Mouse (Mus musculus): ENCODE measurements around the gene Gzmf. TPM values are rescaled to one million over a fixed set of nuclear protein-coding genes. Genes with fewer than 3 reads are reported as not detected.
"Not testable (repeated sequence)": the region's sequence is repeated elsewhere in the genome, so short reads cannot be mapped to it uniquely, and the experiment has no call there.

Gzmf gene
- not detected in 2 replicates for polyA plus RNA-seq (2016; fragmentation: Nextera tagmentation; extraction: Ambion mirVana)

- no peak for ATAC-seq (ENCODE audit: insufficient number of reproducible peaks, insufficient read depth, low FRiP score, low TSS enrichment, low read depth)
- Histone ChIP-seq H3K4me3 (replicated peaks) (no peak within 1 kb of the TSS), H3K27ac (no peak within 1 kb of the TSS), H3K9me3 (no peaks in the 10 kb centered on the region), H3K27me3 (no peaks in the 10 kb centered on the region), H3K4me1 (replicated peaks) (no peaks in the 10 kb centered on the region), H3K9ac (replicated peaks) (no peak within 1 kb of the TSS), H3K36me3 (no peaks in the 10 kb centered on the region), H3K4me2 (no peak within 1 kb of the TSS)
- 90% methylated on average over 4 of the region's 4 CpGs for WGBS
Measured at GRCm38 (mm10) chr14:56211317-56211716, at the start of gene Gzmf. Gzmf (minus strand) TSS chr14:56211417.

GRCm38 (mm10) chr14:56240409-56240808 lies 29.2 kb upstream of the Gzmf start:
- no peak for ATAC-seq (ENCODE audit: insufficient number of reproducible peaks, insufficient read depth, low FRiP score, low TSS enrichment, low read depth)
- H3K9me3 ChIP-seq = no peaks in the 10 kb centered on the region
- no peak overlapping the region for H3K9ac ChIP-seq (replicated peaks)
- H3K27me3 ChIP-seq = no peaks in the 10 kb centered on the region
- no peak overlapping the region for H3K27ac ChIP-seq
- no peaks in the 10 kb centered on the region for H3K4me1 ChIP-seq (replicated peaks)
- no peaks in the 10 kb centered on the region for H3K36me3 ChIP-seq
- no peak overlapping the region for H3K4me2 ChIP-seq
- no peak overlapping the region for H3K4me3 ChIP-seq (replicated peaks)

GRCm38 (mm10) chr14:56234556-56234955 lies 23.3 kb upstream of the Gzmf start, which contains the start of gene Gzmc:
Gzmc (minus strand) TSS chr14:56234656.
- no peak within 1 kb of the TSS for H3K4me2 ChIP-seq
- H3K27me3 ChIP-seq = no peaks in the 10 kb centered on the region
- H3K9ac ChIP-seq (replicated peaks) = no peak within 1 kb of the TSS
- 73% methylated on average over 2 of the region's 2 CpGs for WGBS
- no peak for ATAC-seq (ENCODE audit: insufficient number of reproducible peaks, insufficient read depth, low FRiP score, low TSS enrichment, low read depth)
- no peaks in the 10 kb centered on the region for H3K36me3 ChIP-seq
- H3K4me1 ChIP-seq (replicated peaks) = no peaks in the 10 kb centered on the region
- no peak within 1 kb of the TSS for H3K27ac ChIP-seq
- no peak within 1 kb of the TSS for H3K4me3 ChIP-seq (replicated peaks)
- H3K9me3 ChIP-seq = no peaks in the 10 kb centered on the region

- H3K4me3 ChIP-seq (replicated peaks) = no peak overlapping the region
- H3K4me2 ChIP-seq = no peak overlapping the region
- H3K9ac ChIP-seq (replicated peaks) = no peak overlapping the region
- H3K9me3 ChIP-seq = no peaks in the 10 kb centered on the region
- H3K4me1 ChIP-seq (replicated peaks) = no peaks in the 10 kb centered on the region
- 83% methylated on average over 1 of the region's 1 CpGs for WGBS
- no peak for ATAC-seq (ENCODE audit: insufficient number of reproducible peaks, insufficient read depth, low FRiP score, low TSS enrichment, low read depth)
- H3K27ac ChIP-seq = no peak overlapping the region
- H3K27me3 ChIP-seq = no peaks in the 10 kb centered on the region
- H3K36me3 ChIP-seq = no peaks in the 10 kb centered on the region
Measured at GRCm38 (mm10) chr14:56205613-56206012, 5.6 kb downstream of the Gzmf start.

DNA sequence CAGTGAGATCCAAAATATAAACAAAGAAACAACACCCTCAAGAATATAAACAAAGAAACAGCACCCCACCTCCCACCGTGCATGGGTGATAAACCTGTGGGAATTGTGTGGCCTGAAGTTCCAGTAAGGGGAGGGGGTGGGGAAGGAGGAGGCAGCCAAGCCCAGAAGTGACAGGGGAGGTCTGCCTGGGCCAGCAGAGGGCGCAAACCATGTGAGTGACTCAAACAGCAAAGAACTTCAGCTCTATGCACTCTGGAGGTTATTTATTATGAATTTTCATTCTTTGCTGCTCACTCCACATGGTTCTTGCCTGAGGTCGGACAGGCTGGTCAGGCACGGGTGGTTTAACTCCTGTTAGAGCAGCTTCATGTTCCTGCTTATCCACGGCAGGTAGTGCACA lies 6.2 kb downstream of the Gzmf start:
- H3K36me3 ChIP-seq; H3K27me3 ChIP-seq; H3K27ac ChIP-seq; H3K4me3 ChIP-seq (replicated peaks); H3K9me3 ChIP-seq; ATAC-seq (ENCODE audit: insufficient number of reproducible peaks, insufficient read depth, low FRiP score, low TSS enrichment, low read depth); H3K9ac ChIP-seq (replicated peaks); H3K4me2 ChIP-seq; H3K4me1 ChIP-seq (replicated peaks): not testable (repeated sequence)
- WGBS = 34% methylated on average over 5 of the region's 5 CpGs

DNA sequence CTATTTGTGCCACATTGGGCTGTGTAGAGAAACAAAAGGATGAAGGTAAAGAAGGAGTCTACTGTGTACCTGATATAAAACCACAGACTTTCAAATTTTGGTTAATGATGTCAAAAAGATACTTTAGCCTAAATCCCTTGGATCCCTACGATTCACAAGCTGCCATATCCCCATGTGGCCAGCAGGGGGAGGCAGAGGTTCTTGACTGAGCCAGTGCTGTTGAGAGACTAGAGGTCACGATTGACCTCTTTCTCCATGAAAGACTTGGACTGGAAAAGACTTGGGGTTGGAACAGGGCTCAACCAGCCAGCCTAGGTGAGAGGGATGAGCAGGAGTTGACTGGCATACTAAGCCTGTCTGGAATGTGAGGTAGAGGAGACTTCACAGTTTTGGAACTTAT lies 7.2 kb downstream of the Gzmf start:
- Histone ChIP-seq H3K9ac (replicated peaks) (no peak overlapping the region), H3K4me1 (replicated peaks) (no peaks in the 10 kb centered on the region), H3K27ac (no peak overlapping the region), H3K36me3 (no peaks in the 10 kb centered on the region), H3K4me2 (no peak overlapping the region), H3K27me3 (no peaks in the 10 kb centered on the region), H3K9me3 (no peaks in the 10 kb centered on the region), H3K4me3 (replicated peaks) (no peak overlapping the region)
- ATAC-seq (ENCODE audit: insufficient number of reproducible peaks, insufficient read depth, low FRiP score, low TSS enrichment, low read depth) = no peak
- WGBS = 4% methylated on average over 2 of the region's 2 CpGs

GRCm38 (mm10) chr14:56186946-56187345 lies 24.3 kb downstream of the Gzmf start:
- H3K4me3 ChIP-seq (replicated peaks) = no peak overlapping the region
- H3K9ac ChIP-seq (replicated peaks) = no peak overlapping the region
- no peaks in the 10 kb centered on the region for H3K36me3 ChIP-seq
- WGBS = 57% methylated on average over 6 of the region's 6 CpGs
- no peaks in the 10 kb centered on the region for H3K9me3 ChIP-seq
- H3K27ac ChIP-seq = no peak overlapping the region
- no peaks in the 10 kb centered on the region for H3K4me1 ChIP-seq (replicated peaks)
- H3K4me2 ChIP-seq = no peak overlapping the region
- ATAC-seq (ENCODE audit: insufficient number of reproducible peaks, insufficient read depth, low FRiP score, low TSS enrichment, low read depth) = no peak
- no peaks in the 10 kb centered on the region for H3K27me3 ChIP-seq

- Histone ChIP-seq H3K27ac (no peak overlapping the region), H3K9me3 (no peaks in the 10 kb centered on the region), H3K27me3 (no peaks in the 10 kb centered on the region), H3K9ac (replicated peaks) (no peak overlapping the region), H3K36me3 (no peaks in the 10 kb centered on the region), H3K4me1 (replicated peaks) (no peaks in the 10 kb centered on the region), H3K4me2 (no peak overlapping the region), H3K4me3 (replicated peaks) (no peak overlapping the region)
- no peak for ATAC-seq (ENCODE audit: insufficient number of reproducible peaks, insufficient read depth, low FRiP score, low TSS enrichment, low read depth)
- 75% methylated on average over 5 of the region's 5 CpGs for WGBS
Measured at GRCm38 (mm10) chr14:56186521-56186920, 24.7 kb downstream of the Gzmf start.

GRCm38 (mm10) chr14:56177651-56178050 lies 33.6 kb downstream of the Gzmf start:
- not testable (repeated sequence) for H3K36me3 ChIP-seq; ATAC-seq (ENCODE audit: insufficient number of reproducible peaks, insufficient read depth, low FRiP score, low TSS enrichment, low read depth); H3K27me3 ChIP-seq; H3K9ac ChIP-seq (replicated peaks); H3K4me1 ChIP-seq (replicated peaks); H3K4me3 ChIP-seq (replicated peaks); H3K9me3 ChIP-seq; H3K4me2 ChIP-seq; H3K27ac ChIP-seq
- 22% methylated on average over 8 of the region's 8 CpGs for WGBS

- ATAC-seq (ENCODE audit: insufficient number of reproducible peaks, insufficient read depth, low FRiP score, low TSS enrichment, low read depth) = no peak
Measured at GRCm38 (mm10) chr14:56174499-56174898, 36.7 kb downstream of the Gzmf start, which contains the start of gene Gzmn. Gzmn (minus strand) TSS chr14:56174599.

DNA sequence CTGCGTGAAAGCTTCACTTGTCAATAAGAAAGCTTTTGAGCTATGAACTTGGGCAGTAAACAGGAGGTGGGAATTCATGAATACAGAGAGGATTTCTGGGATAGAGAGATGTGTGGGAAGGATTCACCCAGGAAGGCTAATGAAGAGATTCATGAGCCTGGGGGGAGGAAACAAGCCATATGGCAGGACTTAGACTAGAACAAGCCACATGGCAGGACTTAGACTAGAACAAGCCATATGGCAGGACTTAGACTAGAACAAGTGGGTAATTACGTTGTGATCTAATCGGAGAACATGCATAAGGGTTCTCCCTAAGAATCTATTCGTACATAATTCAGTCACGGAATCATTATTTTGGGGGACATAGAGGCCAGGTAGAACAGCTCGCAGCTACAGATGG lies 37.8 kb downstream of the Gzmf start:
- Histone ChIP-seq H3K27me3 (no peaks in the 10 kb centered on the region), H3K27ac (no peak overlapping the region), H3K4me2 (no peak overlapping the region), H3K4me3 (replicated peaks) (no peak overlapping the region), H3K9me3 (no peaks in the 10 kb centered on the region), H3K4me1 (replicated peaks) (no peaks in the 10 kb centered on the region), H3K36me3 (no peaks in the 10 kb centered on the region), H3K9ac (replicated peaks) (no peak overlapping the region)
- no peak for ATAC-seq (ENCODE audit: insufficient number of reproducible peaks, insufficient read depth, low FRiP score, low TSS enrichment, low read depth)
- 88% methylated on average over 6 of the region's 6 CpGs for WGBS

More at GRCm38 (mm10) chr14:56174499-56174898, 36.7 kb downstream of the Gzmf start, which contains the start of gene Gzmn:
- Histone ChIP-seq H3K9ac (replicated peaks) (no peak within 1 kb of the TSS), H3K4me3 (replicated peaks) (no peak within 1 kb of the TSS), H3K27me3 (no peaks in the 10 kb centered on the region), H3K27ac (no peak within 1 kb of the TSS), H3K9me3 (no peaks in the 10 kb centered on the region), H3K36me3 (no peaks in the 10 kb centered on the region), H3K4me2 (no peak within 1 kb of the TSS), H3K4me1 (replicated peaks) (no peaks in the 10 kb centered on the region)
- 91% methylated on average over 5 of the region's 5 CpGs for WGBS

GRCm38 (mm10) chr14:56172744-56173143 lies 38.5 kb downstream of the Gzmf start:
- no peak overlapping the region for H3K27ac ChIP-seq
- H3K4me3 ChIP-seq (replicated peaks) = no peak overlapping the region
- no peaks in the 10 kb centered on the region for H3K27me3 ChIP-seq
- no peak overlapping the region for H3K4me2 ChIP-seq
- 91% methylated on average over 5 of the region's 5 CpGs for WGBS
- no peaks in the 10 kb centered on the region for H3K9me3 ChIP-seq
- no peaks in the 10 kb centered on the region for H3K4me1 ChIP-seq (replicated peaks)
- no peak overlapping the region for H3K9ac ChIP-seq (replicated peaks)
- ATAC-seq (ENCODE audit: insufficient number of reproducible peaks, insufficient read depth, low FRiP score, low TSS enrichment, low read depth) = no peak
- no peaks in the 10 kb centered on the region for H3K36me3 ChIP-seq

Measured in limb, embryonic 12.5 days (tissue).